Mouse (Mus musculus): ENCODE measurements at regions not wholly inside any gene's neighbourhood (a gene's known extent, or its start where the extent isn't known, plus 50 kb on each side); places are given as distances from the start of the nearest gene placed in this dataset.

GRCm38 (mm10) chr17:85757647-85758046, 69.6 kb upstream of the Six2 start:
- H3K9me3 ChIP-seq (ENCODE audit: low read length) = peaks cover 17% of the 10 kb centered on the region
- no peaks in the 10 kb centered on the region for H3K36me3 ChIP-seq (ENCODE audit: insufficient read depth, low read length)
- no peak for TF ChIP-seq POU5F1 (IDR thresholded peaks at IDR 0.05; ENCODE audit: borderline replicate concordance, low read length)
- no peak for TF ChIP-seq CTCF (conservative IDR thresholded peaks at IDR 0.05; ENCODE audit: low read length)
- TF ChIP-seq NANOG (IDR thresholded peaks at IDR 0.05; ENCODE audit: borderline replicate concordance, low read length) = no peak
- H3K4me1 ChIP-seq (replicated peaks; ENCODE audit: low read depth, low read length) = no peaks in the 10 kb centered on the region
- peaks cover 2% of the 10 kb centered on the region; the same call in 1 of the 2 replicates for H3K27me3 ChIP-seq (ENCODE audit: insufficient read depth, low read length)
- no peak overlapping the region for H3K4me3 ChIP-seq (replicated peaks; ENCODE audit: low read length)

- TF ChIP-seq POU5F1 (IDR thresholded peaks at IDR 0.05; ENCODE audit: borderline replicate concordance, low read length) (no peak), CTCF (conservative IDR thresholded peaks at IDR 0.05; ENCODE audit: low read length) (no peak), NANOG (IDR thresholded peaks at IDR 0.05; ENCODE audit: borderline replicate concordance, low read length) (no peak)
- H3K4me1 ChIP-seq (replicated peaks; ENCODE audit: low read depth, low read length) = no peaks in the 10 kb centered on the region
- no peaks in the 10 kb centered on the region for H3K36me3 ChIP-seq (ENCODE audit: insufficient read depth, low read length)
- H3K9me3 ChIP-seq (ENCODE audit: low read length) = peaks cover 11% of the 10 kb centered on the region
- no peaks in the 10 kb centered on the region for H3K27me3 ChIP-seq (ENCODE audit: insufficient read depth, low read length)
- no peak overlapping the region for H3K4me3 ChIP-seq (replicated peaks; ENCODE audit: low read length)
Measured at GRCm38 (mm10) chr17:85755557-85755956, 67.5 kb upstream of the Six2 start.

GRCm38 (mm10) chr17:85748649-85749081, 60.6 kb upstream of the Six2 start:
- Histone ChIP-seq H3K36me3 (ENCODE audit: insufficient read depth, low read length) (no peaks in the 10 kb centered on the region), H3K4me1 (replicated peaks; ENCODE audit: low read depth, low read length) (no peaks in the 10 kb centered on the region), H3K4me3 (replicated peaks; ENCODE audit: low read length) (no peak overlapping the region), H3K27me3 (ENCODE audit: insufficient read depth, low read length) (no peaks in the 10 kb centered on the region), H3K9me3 (ENCODE audit: low read length) (peaks cover 8% of the 10 kb centered on the region)
- no peak for TF ChIP-seq NANOG (IDR thresholded peaks at IDR 0.05; ENCODE audit: borderline replicate concordance, low read length)
- no peak for TF ChIP-seq CTCF (conservative IDR thresholded peaks at IDR 0.05; ENCODE audit: low read length)
- TF ChIP-seq POU5F1 (IDR thresholded peaks at IDR 0.05; ENCODE audit: borderline replicate concordance, low read length) = no peak

- Histone ChIP-seq H3K4me1 (replicated peaks; ENCODE audit: low read depth, low read length) (no peaks in the 10 kb centered on the region), H3K27me3 (ENCODE audit: insufficient read depth, low read length) (no peaks in the 10 kb centered on the region), H3K36me3 (ENCODE audit: insufficient read depth, low read length) (no peaks in the 10 kb centered on the region), H3K4me3 (replicated peaks; ENCODE audit: low read length) (no peak overlapping the region), H3K9me3 (ENCODE audit: low read length) (peaks cover 3% of the 10 kb centered on the region; the same call in 1 of the 2 replicates)
- no peak for TF ChIP-seq CTCF (conservative IDR thresholded peaks at IDR 0.05; ENCODE audit: low read length)
- TF ChIP-seq NANOG (IDR thresholded peaks at IDR 0.05; ENCODE audit: borderline replicate concordance, low read length) = no peak
- TF ChIP-seq POU5F1 (IDR thresholded peaks at IDR 0.05; ENCODE audit: borderline replicate concordance, low read length) = no peak
Measured at GRCm38 (mm10) chr17:85747976-85748648, 60.0 kb upstream of the Six2 start.

All from E14TG2a.4 (cell line).